Mouse (Mus musculus): ENCODE measurements around the gene Hook2. TPM values are rescaled to one million over a fixed set of nuclear protein-coding genes. Genes with fewer than 3 reads are reported as not detected.

The Hook2 gene
- polyA plus RNA-seq, 1 experiment from 2014 or later = 37.3 TPM

GRCm38 (mm10) chr8:84963952-84964351 lies 26.5 kb upstream of the Hook2 start:
- Histone ChIP-seq H3K4me1 (replicated peaks) (peaks cover 33% of the 10 kb centered on the region), H3K36me3 (0 out of 2 replicates have a peak, but pooled peaks cover 3% of the 10 kb centered on the region), H3K27me3 (no peaks in the 10 kb centered on the region), H3K9me3 (no peaks in the 10 kb centered on the region), H3K9ac (no peak overlapping the region), H3K4me2 (no peak overlapping the region), H3K4me3 (no peak overlapping the region), H3K27ac (replicated peaks) (no peak overlapping the region)
- 89% methylated on average over 4 of the region's 4 CpGs for WGBS
- ATAC-seq (ENCODE audit: low FRiP score, low read depth) = no peak

- H3K4me3 ChIP-seq = peak overlapping the region; percentile 71
- H3K4me2 ChIP-seq = peak overlapping the region; percentile 92
- ATAC-seq (ENCODE audit: low FRiP score, low read depth) = peak; percentile 82
- H3K9ac ChIP-seq = peak overlapping the region; percentile 59
- peak overlapping the region; percentile 78 for H3K27ac ChIP-seq (replicated peaks)
- no peaks in the 10 kb centered on the region for H3K27me3 ChIP-seq
- H3K36me3 ChIP-seq = no peaks in the 10 kb centered on the region
- WGBS = under 1% methylated on average over 41 of the region's 41 CpGs
- H3K9me3 ChIP-seq = no peaks in the 10 kb centered on the region
- H3K4me1 ChIP-seq (replicated peaks) = peaks cover 38% of the 10 kb centered on the region
Measured at GRCm38 (mm10) chr8:84965731-84966291, 24.6 kb upstream of the Hook2 start.

- Histone ChIP-seq H3K4me2 (peak overlapping the region; percentile 92), H3K27ac (replicated peaks) (peak overlapping the region; percentile 78; the same call in 1 of the 2 replicates)
- WGBS = 60% methylated on average over 3 of the region's 3 CpGs
Measured at GRCm38 (mm10) chr8:84966603-84967002, 23.8 kb upstream of the Hook2 start.

GRCm38 (mm10) chr8:84967532-84968304 lies 22.7 kb upstream of the Hook2 start:
- H3K9ac ChIP-seq = no peak overlapping the region
- no peak overlapping the region for H3K4me2 ChIP-seq
- peaks cover 45% of the 10 kb centered on the region for H3K4me1 ChIP-seq (replicated peaks)

More at GRCm38 (mm10) chr8:84966603-84967002, 23.8 kb upstream of the Hook2 start:
- Histone ChIP-seq H3K9me3 (no peaks in the 10 kb centered on the region), H3K27me3 (no peaks in the 10 kb centered on the region), H3K4me3 (peak overlapping the region; percentile 71), H3K36me3 (peaks cover 5% of the 10 kb centered on the region; the same call in 1 of the 2 replicates), H3K9ac (peak overlapping the region; percentile 59; the same call in 1 of the 2 replicates), H3K4me1 (replicated peaks) (peaks cover 45% of the 10 kb centered on the region)
- no peak for ATAC-seq (ENCODE audit: low FRiP score, low read depth)

GRCm38 (mm10) chr8:84968650-84969049 lies 21.8 kb upstream of the Hook2 start:
- peaks cover 21% of the 10 kb centered on the region for H3K36me3 ChIP-seq
- H3K27ac ChIP-seq (replicated peaks) = peak overlapping the region; percentile 90
- ATAC-seq (ENCODE audit: low FRiP score, low read depth) = no peak
- H3K4me1 ChIP-seq (replicated peaks) = peaks cover 45% of the 10 kb centered on the region
- WGBS = 22% methylated on average over 2 of the region's 2 CpGs
- H3K4me2 ChIP-seq = peak overlapping the region; percentile 72
- H3K4me3 ChIP-seq = peak overlapping the region; percentile 69
- no peaks in the 10 kb centered on the region for H3K9me3 ChIP-seq
- H3K9ac ChIP-seq = peak overlapping the region; percentile 82
- H3K27me3 ChIP-seq = no peaks in the 10 kb centered on the region

More at GRCm38 (mm10) chr8:84967532-84968304, 22.7 kb upstream of the Hook2 start:
- Histone ChIP-seq H3K27me3 (no peaks in the 10 kb centered on the region), H3K27ac (replicated peaks) (no peak overlapping the region; the same call in 1 of the 2 replicates), H3K4me3 (no peak overlapping the region), H3K9me3 (no peaks in the 10 kb centered on the region), H3K36me3 (peaks cover 16% of the 10 kb centered on the region)
- ATAC-seq (ENCODE audit: low FRiP score, low read depth) = no peak
- WGBS = 90% methylated on average over 13 of the region's 13 CpGs

GRCm38 (mm10) chr8:84969241-84970134 lies 20.9 kb upstream of the Hook2 start, which contains the start of the genes Gm49661, Prdx2 and Rnaseh2a:
TSS of gene Gm49661 (minus strand) at chr8:84969433.
TSS of gene Prdx2 (plus strand) at chr8:84969587.
TSS of gene Rnaseh2a (minus strand) at chr8:84969767.
- Histone ChIP-seq H3K36me3 (peaks cover 25% of the 10 kb centered on the region), H3K4me1 (replicated peaks) (peaks cover 47% of the 10 kb centered on the region), H3K9ac (peak within 1 kb of the TSS; percentile 82), H3K27ac (replicated peaks) (peak within 1 kb of the TSS; percentile 90), H3K9me3 (no peaks in the 10 kb centered on the region), H3K4me2 (peak within 1 kb of the TSS; percentile 72), H3K27me3 (no peaks in the 10 kb centered on the region), H3K4me3 (peak within 1 kb of the TSS; percentile 69)
- under 1% methylated on average over 56 of the region's 56 CpGs for WGBS
- ATAC-seq (ENCODE audit: low FRiP score, low read depth) = peak; percentile 76

GRCm38 (mm10) chr8:84970135-84970790 lies 20.1 kb upstream of the Hook2 start:
- H3K4me2 ChIP-seq = peak overlapping the region; percentile 72
- H3K9ac ChIP-seq = peak overlapping the region; percentile 82
- peaks cover 49% of the 10 kb centered on the region for H3K4me1 ChIP-seq (replicated peaks)
- peak overlapping the region; percentile 69 for H3K4me3 ChIP-seq
- peaks cover 33% of the 10 kb centered on the region for H3K36me3 ChIP-seq
- H3K9me3 ChIP-seq = no peaks in the 10 kb centered on the region
- 6% methylated on average over 21 of the region's 21 CpGs for WGBS
- no peak for ATAC-seq (ENCODE audit: low FRiP score, low read depth)
- H3K27ac ChIP-seq (replicated peaks) = peak overlapping the region; percentile 90
- H3K27me3 ChIP-seq = no peaks in the 10 kb centered on the region

- peak overlapping the region; percentile 72 for H3K4me2 ChIP-seq
- peaks cover 52% of the 10 kb centered on the region for H3K4me1 ChIP-seq (replicated peaks)
- no peaks in the 10 kb centered on the region for H3K9me3 ChIP-seq
- peak overlapping the region; percentile 69 for H3K4me3 ChIP-seq
- no peak overlapping the region for H3K27ac ChIP-seq (replicated peaks)
- no peaks in the 10 kb centered on the region for H3K27me3 ChIP-seq
- peak overlapping the region; percentile 82 for H3K9ac ChIP-seq
- peaks cover 34% of the 10 kb centered on the region for H3K36me3 ChIP-seq
- ATAC-seq (ENCODE audit: low FRiP score, low read depth) = no peak
- 66% methylated on average over 5 of the region's 5 CpGs for WGBS
Measured at GRCm38 (mm10) chr8:84970913-84971312, 19.5 kb upstream of the Hook2 start.

GRCm38 (mm10) chr8:84973079-84973478 lies 17.3 kb upstream of the Hook2 start:
- Histone ChIP-seq H3K4me3 (no peak overlapping the region), H3K9me3 (no peaks in the 10 kb centered on the region), H3K27ac (replicated peaks) (no peak overlapping the region), H3K27me3 (no peaks in the 10 kb centered on the region), H3K4me1 (replicated peaks) (peaks cover 59% of the 10 kb centered on the region), H3K36me3 (peaks cover 34% of the 10 kb centered on the region), H3K4me2 (no peak overlapping the region), H3K9ac (no peak overlapping the region)
- ATAC-seq (ENCODE audit: low FRiP score, low read depth) = no peak
- WGBS = 86% methylated on average over 1 of the region's 1 CpGs

- Histone ChIP-seq H3K4me1 (replicated peaks) (peaks cover 59% of the 10 kb centered on the region), H3K4me3 (no peak overlapping the region), H3K36me3 (peaks cover 34% of the 10 kb centered on the region), H3K4me2 (no peak overlapping the region), H3K9me3 (no peaks in the 10 kb centered on the region), H3K9ac (no peak overlapping the region), H3K27ac (replicated peaks) (no peak overlapping the region), H3K27me3 (no peaks in the 10 kb centered on the region)
- 60% methylated on average over 4 of the region's 4 CpGs for WGBS
- ATAC-seq (ENCODE audit: low FRiP score, low read depth) = no peak
Measured at GRCm38 (mm10) chr8:84973803-84974542, 16.4 kb upstream of the Hook2 start.

Data from hindbrain, embryonic 15.5 days (tissue).